Comparison of ENCODE assay signal across 24 mouse cellular contexts in the genomic region with DNA sequence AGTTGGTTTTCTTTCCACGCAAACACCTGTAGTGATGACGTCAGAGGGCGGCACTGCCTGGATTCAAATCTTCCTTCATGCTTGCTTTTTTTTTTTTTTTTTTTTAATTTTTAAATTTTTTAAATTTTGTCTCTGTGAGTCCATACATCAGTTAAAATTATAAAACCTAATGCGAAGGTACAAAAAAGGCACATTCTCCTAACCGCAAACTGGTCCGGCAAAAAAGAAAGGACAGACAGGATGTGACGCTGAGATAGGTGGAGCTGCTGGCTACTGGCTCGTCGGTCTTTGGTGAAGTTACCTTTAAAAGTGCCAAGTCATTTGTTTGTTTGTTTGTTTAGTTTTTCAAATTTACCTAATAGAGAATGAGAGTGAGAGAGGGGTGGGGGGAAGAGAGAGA. TPM values are rescaled to one million over a fixed set of nuclear protein-coding genes. Genes with fewer than 3 reads are reported as not detected.
"Had no signal": no experiment of that assay in that cellular context is flagged by ENCODE, and none has a peak within 500 bp of the region (broad histone marks: within the 10 kb centered on the region; RNA-seq: fewer than 3 reads in every experiment).

No protein-coding gene starts in this region.

- H3K4me1 ChIP-seq: midbrain, embryonic 12.5 days; midbrain, embryonic 15.5 days; neural tube, embryonic 12.5 days; neural tube, embryonic 15.5 days had no signal

- H3K9ac ChIP-seq: limb, embryonic 12.5 days; limb, embryonic 15.5 days; liver, embryonic 14.5 days; liver, postnatal 0 days; lung, embryonic 14.5 days; midbrain, embryonic 12.5 days; midbrain, embryonic 15.5 days; neural tube, embryonic 12.5 days; neural tube, embryonic 15.5 days had no signal

- H3K4me3 ChIP-seq: layer of hippocampus, adult 2 months; limb, embryonic 12.5 days; limb, embryonic 15.5 days; midbrain, embryonic 12.5 days; midbrain, embryonic 15.5 days; neural tube, embryonic 12.5 days; neural tube, embryonic 15.5 days had no signal

- H3K9me3 ChIP-seq: limb, embryonic 12.5 days; limb, embryonic 15.5 days; midbrain, embryonic 12.5 days; midbrain, embryonic 15.5 days; neural tube, embryonic 12.5 days; neural tube, embryonic 15.5 days had no signal

- H3K27me3 ChIP-seq: limb, embryonic 12.5 days; limb, embryonic 15.5 days; midbrain, embryonic 12.5 days; midbrain, embryonic 15.5 days; neural tube, embryonic 12.5 days; neural tube, embryonic 15.5 days had no signal

- H3K36me3 ChIP-seq: midbrain, embryonic 12.5 days had no signal

- ATAC-seq: liver, postnatal 0 days; lung, postnatal 0 days; midbrain, embryonic 15.5 days had no signal

- DNase-seq: kidney, postnatal 25 days; layer of hippocampus, adult 9-11 months; layer of hippocampus, postnatal 36 days; left cerebral cortex, postnatal 4 days; liver, postnatal 0 days; lung, embryonic 14.5 days; retina, postnatal 1 day; thymus, adult 2 months; thymus, postnatal 14 days; thymus, postnatal 4 days had no signal

- H3K27ac ChIP-seq: kidney, postnatal 0 days; layer of hippocampus, adult 2 months; limb, embryonic 12.5 days; limb, embryonic 15.5 days; liver, embryonic 14.5 days; macrophage; midbrain, embryonic 12.5 days; midbrain, embryonic 15.5 days; neural tube, embryonic 12.5 days; neural tube, embryonic 15.5 days; stomach, postnatal 0 days had no signal

RNA-seq across cellular contexts. Expression of a gene that starts 28.8 kb away (rescaled TPM):
- total RNA-seq: layer of hippocampus, adult 2 months; left cerebral cortex, postnatal 4 days; megakaryocyte, adult 5-6 weeks had no signal
- polyA plus RNA-seq: macrophage; spleen, adult 2 months had no signal
